Mouse (Mus musculus): ENCODE results near the gene Zfp775.

- TF ChIP-seq CTCF (conservative IDR thresholded peaks at IDR 0.05 in 1 of 2, IDR thresholded peaks at IDR 0.05 in 1 of 2; ENCODE audit: low read depth in 2 of 2, low read length in 2 of 2) (no peak), SIN3A (IDR thresholded peaks at IDR 0.05; ENCODE audit: low read length) (no peak), POLR2A (IDR thresholded peaks at IDR 0.05; ENCODE audit: low read depth, low read length) (no peak), MEF2A (IDR thresholded peaks at IDR 0.05; ENCODE audit: borderline replicate concordance, low read depth, low read length) (no peak), MAX (IDR thresholded peaks at IDR 0.05; ENCODE audit: low read length) (no peak)
Measured at GRCm38 (mm10) chr6:48647611-48648010, 45.7 kb downstream of the Zfp775 start.
